Mouse (Mus musculus): Measurements from ENCODE around the gene Tnnc2.

Tnnc2 gene

GRCm38 (mm10) chr2:164794293-164794692, 14.5 kb upstream of the Tnnc2 start:
- DNase-seq: peak; percentile 83

GRCm38 (mm10) chr2:164793772-164794171, 14.0 kb upstream of the Tnnc2 start:
- DNase-seq: no peak

GRCm38 (mm10) chr2:164793236-164793635, 13.5 kb upstream of the Tnnc2 start:
- DNase-seq: peak; percentile 74

GRCm38 (mm10) chr2:164792400-164793190, 12.8 kb upstream of the Tnnc2 start:
- DNase-seq: no peak

GRCm38 (mm10) chr2:164791841-164792261, 12.1 kb upstream of the Tnnc2 start:
- DNase-seq: peak; percentile 57

GRCm38 (mm10) chr2:164790451-164790850, 10.7 kb upstream of the Tnnc2 start:
- DNase-seq: no peak

- no peak for DNase-seq
Observed at GRCm38 (mm10) chr2:164788411-164788810, 8.6 kb upstream of the Tnnc2 start.

GRCm38 (mm10) chr2:164787779-164788178, 8.0 kb upstream of the Tnnc2 start:
- DNase-seq: no peak

- DNase-seq: no peak
Observed at GRCm38 (mm10) chr2:164787032-164787431, 7.3 kb upstream of the Tnnc2 start.

GRCm38 (mm10) chr2:164786388-164786885, 6.7 kb upstream of the Tnnc2 start:
- peak; percentile 47 for DNase-seq

GRCm38 (mm10) chr2:164785481-164786387, 6.0 kb upstream of the Tnnc2 start, which contains the start of gene Snx21:
Gene Snx21, plus strand, starts transcription at chr2:164785823.
- peak; percentile 88 for DNase-seq

GRCm38 (mm10) chr2:164784869-164785420, 5.2 kb upstream of the Tnnc2 start:
- DNase-seq: no peak

GRCm38 (mm10) chr2:164783926-164784581, 4.3 kb upstream of the Tnnc2 start:
- no peak for DNase-seq

- DNase-seq: no peak
Observed at GRCm38 (mm10) chr2:164781876-164782275, 2.1 kb upstream of the Tnnc2 start.

- DNase-seq: no peak
Observed at GRCm38 (mm10) chr2:164778809-164779208, 958 bp downstream of the Tnnc2 start.

- DNase-seq: no peak
Observed at GRCm38 (mm10) chr2:164778015-164778287, 1.8 kb downstream of the Tnnc2 start.

- no peak for DNase-seq
Observed at GRCm38 (mm10) chr2:164777246-164778014, 2.3 kb downstream of the Tnnc2 start.

GRCm38 (mm10) chr2:164776801-164777200, 3.0 kb downstream of the Tnnc2 start:
- DNase-seq: no peak

GRCm38 (mm10) chr2:164776130-164776529, 3.6 kb downstream of the Tnnc2 start:
- DNase-seq: no peak

- DNase-seq: no peak
Observed at GRCm38 (mm10) chr2:164773989-164774364, 5.8 kb downstream of the Tnnc2 start.

GRCm38 (mm10) chr2:164773229-164773988, 6.4 kb downstream of the Tnnc2 start:
- DNase-seq: no peak

All from cerebellum, adult 8-10 months (tissue).